Mouse (Mus musculus): ENCODE data around the gene Mrpl58. TPM values are rescaled to one million over a fixed set of nuclear protein-coding genes. Genes with fewer than 3 reads are reported as not detected.
A peak's percentile ranks its signal among the peaks of the same experiment; 100 is the strongest.

Gene Mrpl58
- polyA plus RNA-seq (2016; fragmentation: Nextera tagmentation; extraction: Ambion mirVana): 222 and 232 TPM in 2 replicates

DNA sequence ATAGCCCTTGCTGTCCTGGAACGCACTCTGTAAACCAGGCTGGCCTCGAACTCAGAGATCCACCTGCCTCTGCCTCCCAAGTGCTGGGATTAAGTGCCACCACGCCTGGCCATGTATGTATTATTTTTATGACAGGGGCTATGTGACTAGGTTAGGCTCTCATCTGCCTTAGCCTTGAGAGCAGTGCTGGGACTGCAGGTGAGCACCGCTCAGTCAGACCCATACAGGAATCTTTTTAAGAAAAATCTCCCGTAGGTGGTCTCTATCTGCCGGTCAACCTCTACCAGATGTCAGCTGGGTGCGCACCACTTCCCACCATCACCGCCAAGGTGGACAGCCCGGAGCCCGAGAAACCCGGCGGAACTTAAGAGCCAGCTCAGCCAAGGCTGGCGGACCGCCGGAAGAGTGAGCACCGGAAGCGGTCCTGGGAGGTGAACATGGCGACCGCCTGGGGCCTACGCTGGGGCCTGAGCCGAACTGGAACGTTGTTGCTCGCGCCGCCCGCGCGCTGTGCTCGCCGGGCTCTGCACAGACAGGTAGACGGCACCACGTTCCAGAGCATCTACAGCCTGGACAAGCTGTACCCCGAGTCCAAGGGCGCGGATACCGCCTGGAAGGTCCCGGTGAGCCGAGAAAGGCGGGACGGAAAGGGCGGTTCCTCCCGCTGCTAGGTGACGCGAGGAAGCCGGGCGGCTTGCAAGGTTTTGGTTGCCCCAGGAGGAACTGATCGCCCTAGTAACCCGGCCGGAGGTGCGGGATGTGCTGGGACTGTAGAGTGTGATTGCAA, at the start of gene Mrpl58:
TSS of gene Mrpl58 (plus strand) at position 415 of the 787 bp plus-strand sequence.
- H3K27ac ChIP-seq: peak within 1 kb of the TSS; percentile 93

DNA sequence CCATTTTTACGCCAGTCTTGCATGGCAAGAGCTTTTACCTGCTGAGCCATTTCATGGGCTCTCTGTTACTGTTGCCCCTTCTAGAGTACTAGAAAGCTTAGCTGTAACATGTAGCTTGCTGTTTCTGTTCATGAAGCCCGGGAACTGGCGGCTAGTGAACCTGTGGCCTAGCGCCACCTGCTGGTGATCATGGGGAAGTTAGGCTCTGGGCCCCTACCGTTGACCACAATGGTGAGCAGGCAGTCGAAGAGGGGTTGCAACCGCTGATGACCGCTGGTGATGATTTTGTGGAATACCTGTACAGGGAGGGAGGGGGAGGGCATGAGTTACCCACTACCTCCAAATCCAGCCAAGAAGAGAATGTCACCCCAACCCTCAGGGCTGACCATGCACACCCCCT, 49.4 kb upstream of the Mrpl58 start:
- Histone ChIP-seq H3K36me3 (replicated peaks) (peaks cover 34% of the 10 kb centered on the region), H3K4me2 (no peak overlapping the region), H3K9ac (no peak overlapping the region), H3K9me3 (no peaks in the 10 kb centered on the region), H3K27me3 (peaks cover 17% of the 10 kb centered on the region), H3K27ac (no peak overlapping the region), H3K4me3 (replicated peaks) (no peak overlapping the region), H3K4me1 (peaks cover 7% of the 10 kb centered on the region)
- peak; percentile 30 for ATAC-seq (ENCODE audit: low FRiP score)
- WGBS: 9% methylated on average over 8 of the region's 8 CpGs

More for the DNA sequence above, at the start of gene Mrpl58:
- Histone ChIP-seq H3K4me3 (replicated peaks) (peak within 1 kb of the TSS; percentile 84), H3K36me3 (replicated peaks) (peaks cover 31% of the 10 kb centered on the region), H3K4me1 (peaks cover 52% of the 10 kb centered on the region), H3K27me3 (no peaks in the 10 kb centered on the region), H3K9me3 (no peaks in the 10 kb centered on the region), H3K4me2 (peak within 1 kb of the TSS; percentile 79), H3K9ac (peak within 1 kb of the TSS; percentile 89)
- peak; percentile 87 for ATAC-seq (ENCODE audit: low FRiP score)
- WGBS: 3% methylated on average over 50 of the region's 50 CpGs

DNA sequence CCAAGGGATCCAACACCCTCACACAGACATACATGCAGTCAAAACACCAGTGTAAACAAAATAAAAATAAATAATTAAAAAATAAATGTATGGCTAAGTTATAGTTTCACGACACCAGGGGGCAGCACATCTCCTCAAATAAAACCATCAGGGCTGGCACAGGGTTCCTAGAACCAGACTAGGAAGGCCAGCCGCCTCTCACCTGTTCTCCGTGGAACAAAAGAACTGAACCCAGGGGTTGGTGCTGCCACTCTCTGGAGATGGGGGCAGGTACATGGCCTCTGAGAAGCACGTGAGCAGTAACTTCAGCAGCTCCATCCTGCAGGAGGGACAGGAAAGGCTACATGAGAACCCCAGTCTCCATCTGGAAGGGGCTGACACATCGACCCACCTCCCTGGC, 45.1 kb upstream of the Mrpl58 start:
- no peak overlapping the region for H3K4me3 ChIP-seq (replicated peaks)
- H3K27me3 ChIP-seq: peaks cover 13% of the 10 kb centered on the region; the same call in 1 of the 2 replicates
- no peak overlapping the region for H3K4me2 ChIP-seq
- H3K36me3 ChIP-seq (replicated peaks): peaks cover 16% of the 10 kb centered on the region; the same call in 1 of the 2 replicates
- 0 out of 2 replicates have a peak, but pooled peaks have one; percentile 47 for ATAC-seq (ENCODE audit: low FRiP score)
- H3K27ac ChIP-seq: peak overlapping the region; percentile 51; the same call in 1 of the 2 replicates
- no peak overlapping the region for H3K9ac ChIP-seq
- 14% methylated on average over 5 of the region's 5 CpGs for WGBS
- peaks cover 15% of the 10 kb centered on the region for H3K4me1 ChIP-seq
- no peaks in the 10 kb centered on the region for H3K9me3 ChIP-seq

DNA sequence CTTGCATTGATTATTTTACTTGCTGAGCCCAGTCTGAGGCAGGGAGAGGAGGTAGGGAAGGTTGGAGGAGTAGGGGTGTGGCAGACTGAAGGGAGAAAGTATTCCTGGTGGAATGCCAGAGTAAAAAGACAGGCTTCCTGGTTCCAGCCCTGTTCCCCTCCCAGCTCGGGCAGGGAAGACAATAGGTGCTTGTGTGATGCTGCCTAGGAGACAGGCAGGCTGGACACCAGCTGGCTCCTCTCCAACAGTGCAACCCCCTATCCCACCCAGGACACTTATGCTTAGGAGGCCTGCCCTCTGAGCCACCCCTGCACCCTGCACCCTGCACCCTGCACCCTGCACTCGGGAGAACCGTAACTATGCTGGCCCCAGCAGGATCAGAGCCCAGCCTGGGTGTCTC, 44.3 kb upstream of the Mrpl58 start:
- Histone ChIP-seq H3K9ac (peak overlapping the region; percentile 21), H3K36me3 (replicated peaks) (peaks cover 16% of the 10 kb centered on the region; the same call in 1 of the 2 replicates), H3K9me3 (no peaks in the 10 kb centered on the region), H3K4me3 (replicated peaks) (no peak overlapping the region), H3K27ac (peak overlapping the region; percentile 51), H3K4me2 (no peak overlapping the region; the same call in 1 of the 2 replicates), H3K27me3 (peaks cover 13% of the 10 kb centered on the region; the same call in 1 of the 2 replicates), H3K4me1 (peaks cover 15% of the 10 kb centered on the region)
- ATAC-seq (ENCODE audit: low FRiP score): no peak
- 49% methylated on average over 3 of the region's 3 CpGs for whole genome bisulfite sequencing

DNA sequence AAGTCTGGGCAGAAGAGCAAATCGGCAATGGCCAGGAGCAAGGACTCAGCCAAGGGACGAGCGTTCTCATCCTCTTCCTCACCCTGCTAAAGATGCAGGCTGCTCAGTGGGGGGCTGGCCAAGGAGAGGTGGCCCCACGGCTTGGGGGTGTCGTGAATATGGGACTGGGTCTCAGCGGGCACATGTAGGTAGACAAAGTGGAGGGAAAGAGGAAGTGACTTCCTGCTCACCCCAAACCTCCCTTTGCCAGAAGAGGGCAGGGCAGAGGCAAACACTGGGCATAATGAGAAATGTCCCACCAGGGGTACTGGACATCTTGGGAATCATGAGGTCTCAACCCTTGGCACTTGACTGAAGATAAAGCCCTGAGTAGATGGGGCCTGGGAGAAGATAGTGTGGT, 43.8 kb upstream of the Mrpl58 start:
- peak overlapping the region; percentile 51 for H3K27ac ChIP-seq
- no peak overlapping the region for H3K4me2 ChIP-seq
- no peaks in the 10 kb centered on the region for H3K9me3 ChIP-seq
- no peak for ATAC-seq (ENCODE audit: low FRiP score)
- H3K4me1 ChIP-seq: peaks cover 15% of the 10 kb centered on the region
- H3K36me3 ChIP-seq (replicated peaks): peaks cover 16% of the 10 kb centered on the region; the same call in 1 of the 2 replicates
- WGBS: 71% methylated on average over 6 of the region's 6 CpGs
- peak overlapping the region; percentile 21 for H3K9ac ChIP-seq
- H3K4me3 ChIP-seq (replicated peaks): no peak overlapping the region
- peaks cover 9% of the 10 kb centered on the region; the same call in 1 of the 2 replicates for H3K27me3 ChIP-seq

DNA sequence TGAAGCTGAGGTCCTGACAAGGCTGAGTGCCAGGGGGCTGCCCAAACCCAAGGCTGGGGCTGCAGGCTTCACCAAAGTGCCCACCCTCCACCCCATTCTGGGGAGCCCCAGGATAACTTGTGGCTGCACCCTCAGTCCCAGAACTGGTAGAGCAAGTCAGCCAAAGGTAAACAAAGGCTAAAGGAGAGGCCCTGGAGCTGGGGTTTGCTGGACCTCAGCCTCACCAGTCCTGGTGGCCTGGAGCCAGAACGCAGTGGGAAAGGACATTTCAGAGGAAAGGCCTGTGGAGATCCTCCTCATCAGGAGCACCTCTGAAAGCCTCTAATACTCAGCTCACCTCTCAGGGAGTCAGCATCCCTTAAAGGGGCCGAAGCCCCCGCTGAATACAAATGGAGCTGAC, 39.4 kb upstream of the Mrpl58 start:
- Histone ChIP-seq H3K9me3 (no peaks in the 10 kb centered on the region), H3K9ac (no peak overlapping the region), H3K4me3 (replicated peaks) (no peak overlapping the region), H3K27ac (no peak overlapping the region), H3K4me1 (peaks cover 32% of the 10 kb centered on the region), H3K36me3 (replicated peaks) (no peaks in the 10 kb centered on the region), H3K4me2 (no peak overlapping the region), H3K27me3 (peaks cover 17% of the 10 kb centered on the region; the same call in 1 of the 2 replicates)
- 93% methylated on average over 3 of the region's 3 CpGs for WGBS
- no peak for ATAC-seq (ENCODE audit: low FRiP score)

DNA sequence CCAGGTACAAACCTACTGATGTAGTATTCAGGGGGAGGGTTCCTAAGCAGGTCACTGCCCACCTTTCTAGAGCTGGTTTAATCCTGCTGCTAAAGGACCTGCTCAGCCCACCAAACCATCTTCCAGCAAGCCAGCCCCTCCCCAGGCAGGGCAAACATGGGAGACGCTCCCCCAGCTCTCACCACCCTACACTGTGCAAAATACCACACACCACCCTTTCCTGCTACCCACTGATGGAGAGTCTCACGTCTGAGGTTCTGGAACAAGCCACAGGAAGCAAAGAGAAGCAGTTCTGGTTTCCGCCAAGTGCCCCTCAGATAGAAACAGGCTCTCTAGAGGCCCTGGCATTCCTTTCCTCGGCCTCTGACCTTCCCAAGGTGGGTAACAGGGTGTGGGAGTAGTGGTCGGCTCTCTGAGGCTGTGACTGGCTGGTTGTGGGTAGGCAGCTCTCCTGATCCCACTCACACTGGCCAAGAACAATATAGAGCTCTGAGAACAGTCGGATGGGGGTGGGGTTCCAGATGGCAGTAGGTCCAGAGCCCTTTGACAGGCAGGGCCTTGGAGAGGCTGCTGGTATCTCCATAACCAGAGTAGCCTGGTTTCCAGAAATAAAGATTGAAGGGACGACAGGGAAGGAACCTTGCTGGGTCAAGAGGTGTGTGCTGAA, 37.4 kb upstream of the Mrpl58 start:
- H3K27me3 ChIP-seq: peaks cover 21% of the 10 kb centered on the region; the same call in 1 of the 2 replicates
- WGBS: 42% methylated on average over 7 of the region's 7 CpGs
- ATAC-seq (ENCODE audit: low FRiP score): peak; percentile 16; the same call in 1 of the 2 replicates
- H3K9me3 ChIP-seq: no peaks in the 10 kb centered on the region
- 0 out of 2 replicates have a peak overlapping the region, but pooled peaks have one; percentile 25 for H3K27ac ChIP-seq
- H3K36me3 ChIP-seq (replicated peaks): no peaks in the 10 kb centered on the region
- H3K4me3 ChIP-seq (replicated peaks): peak overlapping the region; percentile 70
- H3K4me1 ChIP-seq: peaks cover 24% of the 10 kb centered on the region
- H3K4me2 ChIP-seq: peak overlapping the region; percentile 97
- H3K9ac ChIP-seq: peak overlapping the region; percentile 78

DNA sequence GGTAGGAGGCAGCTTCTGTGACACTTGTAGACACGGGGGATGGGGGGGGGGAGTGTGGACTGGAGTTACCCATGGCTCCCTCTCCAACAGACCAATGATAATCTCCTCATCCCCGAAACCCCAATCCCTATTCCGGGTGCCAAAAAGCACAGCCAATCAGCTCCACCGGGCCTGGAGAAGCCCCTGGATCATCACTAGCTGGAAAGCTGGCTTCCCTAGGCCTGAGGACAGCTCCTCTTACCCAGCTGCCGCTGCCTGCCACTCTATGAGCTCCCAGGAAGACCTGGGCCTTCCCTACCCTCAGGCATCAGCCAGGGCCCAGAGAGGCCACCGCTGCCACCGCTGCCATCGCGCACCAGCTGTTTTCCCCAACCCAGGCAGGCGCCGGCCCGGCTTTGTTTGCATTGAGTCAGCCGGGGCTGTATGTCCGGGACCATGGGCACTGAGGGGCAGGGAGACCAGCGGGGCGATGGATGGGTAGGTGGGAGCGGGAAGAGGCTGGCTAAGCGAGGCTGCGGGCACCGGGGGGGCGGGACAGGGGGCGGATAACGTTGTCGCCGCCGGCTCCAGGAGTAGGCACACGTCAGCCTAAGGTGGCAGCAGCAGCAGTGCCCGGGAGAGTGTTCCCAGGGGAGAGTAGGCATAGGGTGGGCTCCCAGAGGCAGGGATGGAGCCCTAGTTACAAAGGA, 36.7 kb upstream of the Mrpl58 start:
- peaks cover 26% of the 10 kb centered on the region for H3K27me3 ChIP-seq
- peak overlapping the region; percentile 97 for H3K4me2 ChIP-seq
- peaks cover 24% of the 10 kb centered on the region for H3K4me1 ChIP-seq
- peak overlapping the region; percentile 70 for H3K4me3 ChIP-seq (replicated peaks)
- 2% methylated on average over 27 of the region's 28 CpGs for WGBS
- H3K36me3 ChIP-seq (replicated peaks): no peaks in the 10 kb centered on the region
- H3K9ac ChIP-seq: peak overlapping the region; percentile 78
- no peaks in the 10 kb centered on the region for H3K9me3 ChIP-seq
- peak; percentile 68 for ATAC-seq (ENCODE audit: low FRiP score)
- H3K27ac ChIP-seq: peak overlapping the region; percentile 68

DNA sequence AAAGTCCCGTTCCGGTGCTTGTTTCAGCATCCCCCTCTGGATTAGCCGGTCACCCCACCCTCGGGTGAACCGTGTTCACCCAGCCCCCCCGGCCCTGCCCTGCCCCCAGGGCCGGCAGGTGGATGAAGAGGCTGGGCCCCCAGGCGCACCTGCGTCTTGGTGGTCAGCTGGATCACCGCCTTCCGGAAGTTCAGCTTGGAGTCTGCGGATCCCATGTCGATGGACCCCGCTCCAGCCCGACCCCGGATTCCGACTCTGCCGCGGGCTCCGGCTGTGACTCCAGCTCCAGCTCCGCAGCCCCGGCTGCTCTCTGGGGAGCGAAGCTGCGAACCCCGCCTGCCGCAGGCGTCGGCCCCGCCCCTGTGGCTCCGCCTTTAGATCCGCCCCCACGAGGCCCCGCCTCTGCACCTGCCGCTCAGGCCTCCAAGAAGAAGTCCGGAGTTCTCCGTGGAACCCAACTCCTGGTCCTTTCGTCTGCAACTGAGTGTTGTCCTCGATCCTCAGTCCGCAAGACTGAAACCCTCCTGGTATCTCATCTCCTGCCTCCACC, 36.1 kb upstream of the Mrpl58 start, which contains the start of gene Hid1:
TSS of gene Hid1 (minus strand) at position 362 of the 550 bp plus-strand sequence.
- H3K4me3 ChIP-seq (replicated peaks): peak within 1 kb of the TSS; percentile 70
- no peaks in the 10 kb centered on the region for H3K36me3 ChIP-seq (replicated peaks)
- peak within 1 kb of the TSS; percentile 97 for H3K4me2 ChIP-seq
- WGBS: under 1% methylated on average over 39 of the region's 39 CpGs
- peak within 1 kb of the TSS; percentile 68 for H3K27ac ChIP-seq
- H3K9me3 ChIP-seq: no peaks in the 10 kb centered on the region
- H3K27me3 ChIP-seq: peaks cover 29% of the 10 kb centered on the region
- H3K4me1 ChIP-seq: peaks cover 24% of the 10 kb centered on the region
- peak within 1 kb of the TSS; percentile 78 for H3K9ac ChIP-seq
- ATAC-seq (ENCODE audit: low FRiP score): peak; percentile 92

DNA sequence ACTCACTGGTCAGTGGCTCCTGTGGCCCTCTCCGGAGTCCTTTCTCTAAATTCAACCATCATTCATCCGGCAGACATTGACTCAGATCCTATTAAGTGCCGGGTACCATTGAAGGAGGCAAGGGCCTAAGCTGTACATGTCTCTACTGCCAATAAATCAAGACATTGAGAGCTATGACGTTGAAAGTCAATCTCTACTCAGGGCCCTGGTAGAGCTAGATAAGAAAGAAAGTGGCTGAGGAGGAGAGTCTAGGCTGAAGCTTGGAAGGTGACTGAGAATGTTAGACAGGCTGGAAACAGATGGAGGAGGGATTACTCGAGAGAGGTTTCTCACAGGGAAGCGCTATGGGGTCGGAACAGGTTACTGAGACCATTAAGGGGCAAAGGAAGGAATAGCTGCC, 33.2 kb upstream of the Mrpl58 start:
- Histone ChIP-seq H3K9ac (no peak overlapping the region), H3K4me2 (no peak overlapping the region), H3K9me3 (no peaks in the 10 kb centered on the region), H3K4me1 (peaks cover 35% of the 10 kb centered on the region), H3K36me3 (replicated peaks) (no peaks in the 10 kb centered on the region), H3K27me3 (peaks cover 51% of the 10 kb centered on the region), H3K4me3 (replicated peaks) (no peak overlapping the region), H3K27ac (no peak overlapping the region)
- no peak for ATAC-seq (ENCODE audit: low FRiP score)
- WGBS: 63% methylated on average over 7 of the region's 7 CpGs

DNA sequence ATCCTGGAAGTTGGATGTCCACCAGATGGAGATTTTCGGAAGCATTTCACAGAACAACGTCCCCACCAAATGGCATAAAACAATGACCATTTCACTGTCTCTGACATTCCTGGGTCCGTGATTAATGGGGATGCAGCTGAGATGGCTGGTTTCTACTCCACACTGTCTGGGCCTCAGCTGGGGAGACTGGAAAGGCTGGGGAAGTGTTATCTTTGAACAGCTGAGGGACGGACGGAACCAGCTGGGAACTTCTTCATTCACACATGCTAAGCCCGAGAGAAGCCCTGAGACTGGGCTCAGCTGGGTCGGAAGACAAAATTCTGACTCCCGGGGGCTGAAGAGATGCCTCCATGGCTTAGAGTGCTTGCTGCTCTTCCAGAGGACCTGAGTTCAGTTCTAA, 32.2 kb upstream of the Mrpl58 start:
- Histone ChIP-seq H3K27ac (no peak overlapping the region), H3K36me3 (replicated peaks) (no peaks in the 10 kb centered on the region), H3K9ac (no peak overlapping the region), H3K27me3 (peaks cover 52% of the 10 kb centered on the region), H3K4me3 (replicated peaks) (no peak overlapping the region), H3K9me3 (no peaks in the 10 kb centered on the region), H3K4me1 (peaks cover 28% of the 10 kb centered on the region), H3K4me2 (no peak overlapping the region)
- 70% methylated on average over 8 of the region's 8 CpGs for WGBS
- ATAC-seq (ENCODE audit: low FRiP score): no peak
